Mouse (Mus musculus): ENCODE results near the gene Nsg2. TPM values are rescaled to one million over a fixed set of nuclear protein-coding genes. Genes with fewer than 3 reads are reported as not detected.
"Not testable (repeated sequence)": the region's sequence is repeated elsewhere in the genome, so short reads cannot be mapped to it uniquely, and the experiment has no call there.

The Nsg2 gene
- polyA plus RNA-seq, 1 experiment from 2014 or later, result 366 TPM

DNA sequence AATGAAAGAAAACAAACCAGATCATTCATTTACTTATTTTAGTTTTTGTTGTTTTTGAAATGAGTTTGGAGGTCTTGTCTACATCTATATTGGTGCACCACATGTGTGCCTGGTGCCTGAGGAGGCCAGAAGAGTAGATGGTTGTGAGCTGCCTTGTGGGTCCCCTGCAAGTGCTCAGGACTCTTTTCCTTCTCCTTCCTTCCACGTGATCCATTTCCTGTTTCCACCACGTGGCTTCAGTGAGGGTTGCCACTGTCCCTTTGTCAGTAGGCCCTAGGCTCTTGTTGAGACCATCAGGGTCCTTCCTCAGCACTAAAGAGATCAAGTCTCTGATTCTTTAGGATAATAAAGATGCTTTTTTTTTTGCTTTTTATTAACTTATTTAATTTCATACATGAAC is 15.5 kb upstream of the Nsg2 start:
- H3K4me2 ChIP-seq, result no peak overlapping the region
- no peak overlapping the region for H3K4me3 ChIP-seq
- H3K27ac ChIP-seq (replicated peaks), result no peak overlapping the region
- H3K9ac ChIP-seq, result no peak overlapping the region
- 0 out of 2 replicates have a peak, but pooled peaks cover 3% of the 10 kb centered on the region for H3K9me3 ChIP-seq
- no peak for ATAC-seq (ENCODE audit: low read depth)
- H3K36me3 ChIP-seq, result no peaks in the 10 kb centered on the region
- 76% methylated on average over 2 of the region's 2 CpGs for WGBS
- H3K4me1 ChIP-seq (replicated peaks), result no peaks in the 10 kb centered on the region
- H3K27me3 ChIP-seq, result no peaks in the 10 kb centered on the region

DNA sequence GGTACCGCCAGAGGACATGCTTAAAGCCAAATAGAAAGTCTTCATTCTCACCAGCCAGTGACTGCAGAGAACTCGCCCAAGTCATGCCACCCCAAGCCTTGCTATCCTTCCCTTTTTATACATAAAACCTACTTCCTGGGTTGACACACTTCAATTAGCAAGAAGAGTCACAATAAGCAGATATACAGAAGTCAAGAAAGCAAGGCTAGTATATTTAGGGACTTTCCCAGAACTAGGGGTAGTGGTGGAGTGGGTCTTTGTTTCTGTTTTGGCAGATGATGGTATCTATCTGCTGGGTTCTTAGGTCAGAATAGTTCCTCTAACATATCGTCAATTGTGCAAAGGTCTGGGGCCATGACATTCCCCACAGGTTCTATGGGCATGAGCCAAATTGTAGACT is 7.7 kb upstream of the Nsg2 start:
- no peak for ATAC-seq (ENCODE audit: low read depth)
- Histone ChIP-seq H3K4me1 (replicated peaks) (no peaks in the 10 kb centered on the region), H3K4me3 (no peak overlapping the region), H3K4me2 (no peak overlapping the region), H3K27ac (replicated peaks) (no peak overlapping the region), H3K9ac (no peak overlapping the region), H3K27me3 (no peaks in the 10 kb centered on the region), H3K9me3 (no peaks in the 10 kb centered on the region), H3K36me3 (no peaks in the 10 kb centered on the region)
- WGBS, result 87% methylated on average over 3 of the region's 3 CpGs

DNA sequence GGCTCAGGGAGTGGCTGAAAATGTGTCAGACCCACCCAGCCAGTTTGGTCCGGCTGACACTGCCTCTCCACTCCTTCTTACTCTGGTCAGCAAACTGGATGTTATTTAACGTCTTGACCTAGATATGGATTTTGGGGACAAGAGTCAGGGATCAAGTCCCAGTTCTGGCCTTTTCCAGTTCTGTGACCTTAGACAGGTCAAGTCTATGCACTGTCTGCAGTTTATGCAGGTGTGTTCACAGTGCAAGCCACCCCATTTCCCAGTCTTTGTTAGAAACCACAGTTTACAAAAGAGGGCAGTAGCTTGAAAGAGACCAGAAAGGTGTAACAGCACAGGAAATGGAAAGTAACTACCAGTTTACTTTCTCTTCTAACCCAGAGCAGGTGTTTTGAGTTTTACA is 547 bp upstream of the Nsg2 start:
- Histone ChIP-seq H3K9me3 (no peaks in the 10 kb centered on the region), H3K27ac (replicated peaks) (peak overlapping the region; percentile 42), H3K4me3 (peak overlapping the region; percentile 53; the same call in 1 of the 2 replicates), H3K9ac (peak overlapping the region; percentile 49; the same call in 1 of the 2 replicates), H3K36me3 (peaks cover 16% of the 10 kb centered on the region), H3K4me1 (replicated peaks) (peaks cover 34% of the 10 kb centered on the region), H3K4me2 (peak overlapping the region; percentile 20; the same call in 1 of the 2 replicates), H3K27me3 (no peaks in the 10 kb centered on the region)
- no peak for ATAC-seq (ENCODE audit: low read depth)
- WGBS, result 38% methylated on average over 2 of the region's 2 CpGs

DNA sequence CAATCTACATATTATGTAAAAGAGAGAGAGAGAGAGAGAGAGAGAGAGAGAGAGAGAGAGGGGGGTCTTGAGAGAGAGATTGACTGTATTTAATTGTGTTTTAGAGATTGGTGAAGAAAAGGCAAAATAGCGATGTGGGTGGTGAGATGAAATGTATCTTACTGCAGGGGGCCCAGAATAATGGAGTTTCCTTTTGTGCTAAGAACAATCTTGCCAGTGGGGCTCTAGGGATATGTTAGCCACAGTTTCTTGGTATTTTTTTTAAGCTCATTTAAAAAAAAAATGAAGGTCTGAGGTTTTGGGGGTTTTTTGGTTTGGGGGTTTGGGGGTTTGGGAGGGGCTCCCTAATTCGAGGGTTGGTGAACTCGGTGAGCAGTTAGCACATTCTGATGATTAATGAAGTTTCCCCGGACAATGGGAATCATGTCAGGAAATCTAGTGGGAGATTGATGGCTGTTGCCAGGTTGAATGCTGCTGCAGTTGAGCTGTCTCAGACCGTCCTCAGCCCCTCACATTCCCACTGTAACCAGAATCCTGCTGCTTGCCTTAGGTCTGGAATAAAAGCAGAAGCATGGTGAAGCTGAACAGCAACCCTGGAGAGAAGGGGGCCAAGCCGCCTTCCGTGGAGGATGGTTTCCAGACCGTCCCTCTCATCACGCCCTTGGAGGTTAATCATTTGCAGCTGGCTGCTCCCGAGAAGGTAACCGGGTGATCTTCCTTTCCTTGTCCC is 1.1 kb downstream of the Nsg2 start:
- ATAC-seq (ENCODE audit: low read depth), result no peak
- 1% methylated on average over 11 of the region's 11 CpGs for WGBS
- Histone ChIP-seq H3K9me3 (peaks cover 5% of the 10 kb centered on the region; the same call in 1 of the 2 replicates), H3K27me3 (no peaks in the 10 kb centered on the region), H3K9ac (peak overlapping the region; percentile 94), H3K4me1 (replicated peaks) (peaks cover 34% of the 10 kb centered on the region), H3K36me3 (peaks cover 33% of the 10 kb centered on the region), H3K27ac (replicated peaks) (peak overlapping the region; percentile 98), H3K4me3 (peak overlapping the region; percentile 53), H3K4me2 (peak overlapping the region; percentile 84)

DNA sequence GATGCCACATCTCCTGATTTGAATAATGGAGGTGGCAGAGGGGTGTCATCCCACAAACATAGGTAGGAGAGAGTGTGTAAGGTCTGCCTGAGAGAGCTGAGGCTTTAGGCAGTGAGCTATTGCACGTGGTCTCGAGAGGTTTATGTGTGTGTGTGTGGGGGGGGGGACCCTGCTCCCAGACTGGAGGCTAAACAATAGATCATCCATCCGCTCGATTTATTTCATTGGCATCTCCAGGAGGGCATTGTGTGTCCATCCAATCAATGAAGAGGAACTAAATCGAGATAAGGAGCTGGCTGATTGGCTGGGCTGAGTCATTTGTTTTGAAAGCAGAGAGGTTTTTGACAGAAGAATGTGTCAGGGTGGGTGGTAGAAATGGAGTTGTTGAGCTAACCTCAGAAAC is 2.4 kb downstream of the Nsg2 start:
- WGBS, result under 1% methylated on average over 5 of the region's 5 CpGs
- Histone ChIP-seq H3K4me1 (replicated peaks) (peaks cover 39% of the 10 kb centered on the region), H3K36me3 (peaks cover 46% of the 10 kb centered on the region), H3K4me3 (peak overlapping the region; percentile 53), H3K4me2 (peak overlapping the region; percentile 84), H3K9ac (peak overlapping the region; percentile 94), H3K27me3 (no peaks in the 10 kb centered on the region), H3K27ac (replicated peaks) (peak overlapping the region; percentile 98), H3K9me3 (peaks cover 12% of the 10 kb centered on the region; the same call in 1 of the 2 replicates)
- ATAC-seq (ENCODE audit: low read depth), result peak; percentile 77

DNA sequence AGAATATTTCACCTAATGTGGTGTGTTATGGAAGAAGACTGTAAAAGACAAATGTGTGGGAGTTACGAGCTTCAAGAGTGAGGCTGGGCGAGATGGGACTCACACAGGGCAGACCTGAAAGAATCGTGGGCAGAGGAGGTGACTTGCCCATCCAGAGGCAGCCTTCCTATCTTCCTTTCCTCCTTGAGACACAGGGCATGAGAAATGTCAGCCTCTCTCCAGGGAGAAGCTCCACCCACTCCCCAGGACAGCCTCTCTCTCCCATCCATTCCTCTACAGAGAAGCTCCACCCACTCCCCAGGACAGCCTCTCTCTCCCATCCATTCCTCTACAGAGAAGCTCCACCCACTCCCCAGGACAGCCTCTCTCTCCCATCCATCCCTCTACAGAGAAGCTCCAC is 7.8 kb downstream of the Nsg2 start:
- H3K4me2 ChIP-seq, result 0 out of 2 replicates have a peak overlapping the region, but pooled peaks have one; percentile 39
- WGBS, result 95% methylated on average over 3 of the region's 3 CpGs
- H3K9ac ChIP-seq; H3K4me3 ChIP-seq; H3K27ac ChIP-seq (replicated peaks); H3K27me3 ChIP-seq; ATAC-seq (ENCODE audit: low read depth): not testable (repeated sequence)
- H3K9me3 ChIP-seq, result peaks cover 12% of the 10 kb centered on the region; the same call in 1 of the 2 replicates
- H3K36me3 ChIP-seq, result peaks cover 58% of the 10 kb centered on the region
- peaks cover 76% of the 10 kb centered on the region for H3K4me1 ChIP-seq (replicated peaks)

DNA sequence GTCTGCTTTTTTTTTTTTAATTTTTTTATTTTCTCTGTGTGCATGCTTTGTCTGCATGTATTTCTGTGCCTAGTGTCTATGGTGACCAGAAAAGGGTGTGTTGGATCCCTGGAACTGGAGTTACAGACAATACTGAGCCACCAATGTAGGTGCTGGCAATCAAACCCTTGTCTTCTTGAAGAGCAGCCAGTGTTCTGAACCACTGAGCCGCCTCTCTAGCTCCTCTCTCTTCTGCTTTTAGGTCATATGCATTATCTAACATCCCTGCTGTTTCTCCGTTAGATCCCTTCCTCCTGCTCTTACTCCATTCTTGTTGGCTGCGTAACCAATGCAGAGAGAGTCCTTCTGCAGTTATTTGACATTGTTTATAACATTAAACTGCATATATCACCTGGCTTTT is 8.6 kb downstream of the Nsg2 start:
- Histone ChIP-seq H3K4me3 (no peak overlapping the region), H3K27me3 (no peaks in the 10 kb centered on the region), H3K36me3 (peaks cover 59% of the 10 kb centered on the region), H3K4me2 (peak overlapping the region; percentile 39; the same call in 1 of the 2 replicates), H3K9ac (peak overlapping the region; percentile 6; the same call in 1 of the 2 replicates), H3K27ac (replicated peaks) (no peak overlapping the region; the same call in 1 of the 2 replicates), H3K9me3 (peaks cover 12% of the 10 kb centered on the region; the same call in 1 of the 2 replicates), H3K4me1 (replicated peaks) (peaks cover 73% of the 10 kb centered on the region)
- ATAC-seq (ENCODE audit: low read depth), result no peak
- WGBS, result 68% methylated on average over 3 of the region's 3 CpGs

DNA sequence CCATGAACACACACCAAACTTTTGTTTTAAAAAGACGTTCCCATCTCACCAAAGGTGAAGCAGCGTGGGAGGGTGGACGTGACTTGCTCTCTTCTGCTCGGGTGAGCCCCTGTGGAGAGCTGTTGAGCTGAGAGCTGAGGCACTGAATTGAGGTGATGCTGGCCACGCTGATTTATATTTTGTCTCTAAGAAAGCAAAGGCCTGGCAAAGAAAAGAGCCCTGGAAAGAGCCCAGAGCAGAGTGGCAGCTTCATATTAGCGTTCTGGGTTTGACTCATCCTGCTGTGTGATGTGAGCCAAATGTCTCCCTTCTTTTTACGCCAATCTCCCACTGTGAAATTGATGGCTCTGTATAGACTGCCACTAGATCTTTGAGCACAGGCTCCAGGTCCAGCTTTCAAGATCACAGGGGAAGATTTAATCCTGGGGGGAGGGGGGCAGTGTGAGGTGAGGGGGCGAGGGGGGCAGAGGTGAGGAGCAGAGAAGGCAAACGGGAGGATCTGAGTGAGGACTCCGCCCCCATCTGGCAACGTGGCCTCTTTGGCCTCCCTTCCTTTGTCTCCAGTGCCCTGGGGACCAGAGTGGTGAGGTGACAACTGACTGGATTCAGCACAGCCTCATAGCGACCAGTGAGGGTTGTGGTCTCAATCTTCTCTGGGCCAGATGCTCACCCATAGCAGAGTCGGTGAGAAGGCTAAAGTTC is 9.8 kb downstream of the Nsg2 start:
- H3K27ac ChIP-seq (replicated peaks), result peak overlapping the region; percentile 80
- H3K4me1 ChIP-seq (replicated peaks), result peaks cover 71% of the 10 kb centered on the region
- H3K9me3 ChIP-seq, result peaks cover 12% of the 10 kb centered on the region; the same call in 1 of the 2 replicates
- 4% methylated on average over 13 of the region's 13 CpGs for WGBS
- ATAC-seq (ENCODE audit: low read depth), result peak; percentile 73
- H3K4me3 ChIP-seq, result no peak overlapping the region; the same call in 1 of the 2 replicates
- H3K27me3 ChIP-seq, result no peaks in the 10 kb centered on the region
- H3K9ac ChIP-seq, result peak overlapping the region; percentile 18; the same call in 1 of the 2 replicates
- peaks cover 57% of the 10 kb centered on the region for H3K36me3 ChIP-seq
- peak overlapping the region; percentile 39 for H3K4me2 ChIP-seq

DNA sequence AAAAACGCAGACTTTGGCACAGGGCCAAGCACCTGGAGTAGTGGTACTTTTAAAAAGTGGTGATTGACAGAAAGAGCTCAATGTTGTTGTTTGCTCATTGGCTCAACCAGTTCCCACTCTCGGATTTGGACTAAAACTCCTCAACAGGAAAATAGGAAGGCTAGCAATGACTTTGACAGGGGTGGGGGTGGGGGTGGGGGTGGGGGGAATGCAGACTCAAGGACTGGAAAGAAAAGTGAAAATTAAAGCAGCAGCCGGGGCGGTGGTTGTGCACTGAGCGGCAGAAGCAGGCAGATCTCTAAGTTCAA is 10.4 kb downstream of the Nsg2 start:
- H3K4me3 ChIP-seq, result no peak overlapping the region; the same call in 1 of the 2 replicates
- WGBS, result 44% methylated on average over 5 of the region's 5 CpGs
- no peaks in the 10 kb centered on the region for H3K27me3 ChIP-seq
- 0 out of 2 replicates have a peak overlapping the region, but pooled peaks have one; percentile 18 for H3K9ac ChIP-seq
- ATAC-seq (ENCODE audit: low read depth), result peak; percentile 6; the same call in 1 of the 2 replicates
- peak overlapping the region; percentile 80 for H3K27ac ChIP-seq (replicated peaks)
- H3K4me1 ChIP-seq (replicated peaks), result peaks cover 76% of the 10 kb centered on the region
- H3K36me3 ChIP-seq, result peaks cover 55% of the 10 kb centered on the region
- H3K9me3 ChIP-seq, result peaks cover 12% of the 10 kb centered on the region; the same call in 1 of the 2 replicates
- H3K4me2 ChIP-seq, result peak overlapping the region; percentile 39

DNA sequence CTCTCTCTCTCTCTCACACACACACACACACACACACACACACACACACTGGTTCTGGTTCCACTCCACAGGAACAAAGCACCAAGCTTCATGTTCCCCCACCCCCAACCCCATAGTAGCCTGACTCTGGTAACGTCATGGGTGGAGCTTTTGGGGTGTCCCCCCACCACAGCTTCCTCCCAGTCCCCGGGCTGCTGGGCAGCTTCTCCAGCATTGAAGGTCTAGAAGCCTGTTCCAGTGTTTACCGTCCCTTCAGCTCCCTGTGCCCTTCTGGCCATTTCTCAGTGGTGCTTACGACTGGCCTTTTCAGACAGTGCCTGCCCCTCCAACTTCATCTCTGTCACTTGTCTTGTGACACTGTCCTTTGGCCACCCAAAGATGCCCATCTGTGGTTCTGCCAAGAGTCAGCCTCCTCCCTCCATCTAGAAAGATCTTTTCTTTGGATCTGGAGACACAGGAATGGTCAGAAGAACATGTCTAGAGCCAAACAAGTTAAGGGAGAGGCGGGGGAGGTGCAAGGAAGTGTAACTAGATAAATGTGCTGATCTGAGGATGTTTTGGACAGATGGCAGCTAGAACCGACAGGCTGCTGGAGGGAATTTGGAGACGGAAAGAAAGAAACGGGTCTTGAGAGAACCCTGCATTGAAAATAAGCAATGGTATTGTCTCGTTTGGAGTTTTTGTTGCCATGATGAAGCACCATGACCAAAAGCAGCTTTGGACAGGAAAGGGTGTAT is 11.8 kb downstream of the Nsg2 start:
- Histone ChIP-seq H3K27me3 (no peaks in the 10 kb centered on the region), H3K9me3 (0 out of 2 replicates have a peak, but pooled peaks cover under 1% of the 10 kb centered on the region), H3K36me3 (peaks cover 47% of the 10 kb centered on the region), H3K4me1 (replicated peaks) (peaks cover 89% of the 10 kb centered on the region), H3K9ac (no peak overlapping the region), H3K4me2 (0 out of 2 replicates have a peak overlapping the region, but pooled peaks have one; percentile 2), H3K4me3 (no peak overlapping the region), H3K27ac (replicated peaks) (peak overlapping the region; percentile 42)
- WGBS, result 59% methylated on average over 9 of the region's 9 CpGs
- ATAC-seq (ENCODE audit: low read depth), result no peak

DNA sequence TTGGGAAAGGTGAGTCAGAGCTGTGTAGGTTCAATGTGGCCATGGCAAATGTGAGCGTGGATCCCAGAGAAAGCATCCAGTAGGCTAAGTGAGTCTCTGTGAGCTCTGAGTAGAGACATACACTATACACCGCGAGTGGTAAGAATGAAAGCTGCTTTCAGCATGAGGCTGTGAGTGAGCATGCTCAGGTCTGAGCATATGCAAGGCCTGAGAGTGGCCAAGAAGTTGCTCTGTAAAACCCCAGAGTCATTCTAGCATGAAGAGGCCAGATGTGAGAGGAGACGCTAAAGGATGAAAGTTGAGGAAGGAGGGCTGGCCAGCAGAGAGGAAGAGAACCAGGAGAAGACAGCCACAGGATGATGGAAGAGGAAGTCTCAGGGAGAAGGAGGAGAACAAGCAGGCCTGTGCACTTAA is 12.8 kb downstream of the Nsg2 start:
- no peaks in the 10 kb centered on the region for H3K27me3 ChIP-seq
- no peak overlapping the region for H3K4me2 ChIP-seq
- 87% methylated on average over 4 of the region's 4 CpGs for WGBS
- H3K4me3 ChIP-seq, result no peak overlapping the region
- H3K9ac ChIP-seq, result no peak overlapping the region
- H3K9me3 ChIP-seq, result no peaks in the 10 kb centered on the region
- peaks cover 45% of the 10 kb centered on the region for H3K36me3 ChIP-seq
- 0 out of 2 replicates have a peak overlapping the region, but pooled peaks have one; percentile 3 for H3K27ac ChIP-seq (replicated peaks)
- H3K4me1 ChIP-seq (replicated peaks), result peaks cover 90% of the 10 kb centered on the region
- no peak for ATAC-seq (ENCODE audit: low read depth)
